Mouse (Mus musculus): ENCODE measurements at regions not wholly inside any gene's neighbourhood (a gene's known extent, or its start where the extent isn't known, plus 50 kb on each side); places are given as distances from the start of the nearest gene placed in this dataset.

DNA sequence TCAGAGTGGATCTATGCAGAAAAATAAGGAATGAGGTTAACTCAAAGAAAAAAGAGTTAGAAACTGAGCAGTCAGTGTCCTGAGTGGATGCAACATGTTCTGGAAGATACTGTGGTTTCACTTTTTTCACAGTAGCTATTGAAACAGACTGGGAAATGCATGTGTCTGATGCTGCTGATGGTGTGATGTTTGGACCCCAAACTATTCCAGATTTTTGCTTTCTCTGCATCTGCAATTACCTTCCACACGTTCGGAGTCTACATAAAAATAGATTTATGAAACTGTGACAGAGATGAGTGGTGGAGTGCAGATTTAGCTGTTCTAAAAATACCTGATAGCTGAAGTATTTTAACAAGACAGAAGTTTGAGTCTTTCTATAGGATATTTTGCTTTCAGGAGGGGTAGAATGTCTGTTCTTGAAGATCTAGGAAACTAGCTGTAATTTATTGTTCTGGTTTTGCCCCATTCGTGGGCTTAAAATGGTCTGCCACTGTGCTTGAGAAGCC lies 545.3 kb downstream of the Stim2 start:
- peak in 1 of 2 experiments; percentile 36 for DNase-seq (ENCODE audit: low spot score in 2 of 2)

DNA sequence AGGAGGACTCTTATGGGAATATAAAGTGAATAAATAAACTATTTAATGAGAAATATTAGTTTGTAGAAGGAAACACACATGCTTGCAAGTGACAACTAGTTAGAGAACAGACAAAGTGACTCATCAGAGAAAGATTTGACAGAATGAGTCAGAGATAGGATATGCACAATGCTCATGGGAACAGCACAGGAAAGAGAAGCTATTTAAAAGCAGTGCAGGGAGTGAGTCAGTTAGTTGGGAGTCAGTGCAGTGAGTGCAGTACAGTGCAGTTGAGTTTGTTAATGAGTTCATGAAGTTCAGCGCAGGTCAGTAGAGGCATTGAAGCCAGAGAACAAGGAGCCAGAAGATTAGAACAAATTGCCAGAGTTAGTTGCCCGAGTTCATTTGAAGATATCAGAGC lies 580.2 kb downstream of the Stim2 start:
- DNase-seq (ENCODE audit: low spot score in 2 of 2) = no peak

DNA sequence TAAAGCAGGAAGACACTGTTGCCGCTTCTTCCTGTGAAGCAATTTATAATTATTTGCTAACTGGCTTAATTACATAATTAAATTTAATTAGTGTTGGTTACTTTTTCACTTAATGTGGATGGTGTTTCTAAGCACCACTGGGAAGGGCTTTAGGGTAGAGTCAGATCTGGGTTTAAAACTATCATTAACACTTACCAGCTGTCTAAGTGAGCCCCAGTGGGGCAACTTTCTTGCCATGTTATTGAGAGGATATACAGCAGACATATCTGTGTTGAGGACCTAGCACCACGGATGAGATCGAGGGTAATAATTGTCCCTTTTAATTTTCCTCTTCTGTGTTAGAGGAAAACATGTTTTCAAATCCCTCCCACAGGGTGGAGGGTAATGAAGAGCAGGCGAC lies 581.2 kb downstream of the Stim2 start:
- DNase-seq (ENCODE audit: low spot score in 2 of 2) = no peak

DNA sequence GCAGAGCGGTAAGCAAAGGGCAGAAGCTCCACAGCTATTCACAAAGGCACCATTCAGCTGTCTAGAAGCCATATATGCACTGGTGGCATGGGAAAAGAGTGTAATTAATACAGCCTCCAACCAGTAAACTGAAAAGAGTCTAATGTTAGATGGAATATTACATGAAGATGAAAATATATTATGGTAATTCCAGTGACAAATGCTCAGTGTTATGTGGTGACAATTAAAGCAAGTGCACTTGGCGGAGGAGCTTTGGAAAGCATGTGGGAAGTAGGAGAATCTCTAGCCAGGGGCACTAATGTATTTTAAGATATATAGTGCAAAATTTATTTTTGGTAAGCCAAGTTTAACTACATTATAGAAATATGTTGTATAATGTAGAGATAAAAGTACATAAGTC lies 583.9 kb downstream of the Stim2 start:
- DNase-seq (ENCODE audit: low spot score in 2 of 2) = peak in 1 of 2 experiments; percentile 34

DNA sequence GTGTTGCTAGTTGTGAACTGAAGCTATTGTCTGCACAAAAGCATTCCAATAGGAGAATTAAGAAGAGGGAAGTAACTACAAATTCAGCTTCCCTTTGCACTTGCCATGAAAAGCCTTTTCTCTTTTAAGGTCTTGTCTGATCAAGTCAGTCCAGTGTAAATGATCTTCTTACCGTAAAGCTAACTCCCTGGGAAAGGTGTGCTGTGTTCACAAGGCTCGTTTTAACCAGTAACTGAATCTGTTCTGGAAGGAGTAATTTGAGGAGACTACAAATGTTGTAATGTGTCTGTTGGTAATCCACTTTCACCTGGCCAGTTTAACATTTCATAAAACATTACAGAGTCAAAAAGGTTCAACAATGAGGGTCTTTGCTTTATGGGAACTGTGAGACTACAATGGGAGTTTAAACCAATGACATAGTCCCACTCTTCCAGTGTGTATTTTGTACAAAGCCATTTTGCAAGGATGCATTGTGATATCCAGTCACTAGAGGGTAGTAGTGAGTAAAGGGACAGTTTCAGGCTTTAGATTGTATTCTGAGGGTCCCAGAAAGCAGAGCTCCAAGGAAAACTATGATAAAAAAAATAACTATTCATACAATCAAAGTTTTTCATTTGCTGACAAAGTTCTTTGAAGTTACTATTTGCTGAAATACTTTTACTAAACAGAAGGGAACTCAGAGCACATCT lies 590.2 kb downstream of the Stim2 start:
- DNase-seq (ENCODE audit: low spot score in 2 of 2) = no peak

DNA sequence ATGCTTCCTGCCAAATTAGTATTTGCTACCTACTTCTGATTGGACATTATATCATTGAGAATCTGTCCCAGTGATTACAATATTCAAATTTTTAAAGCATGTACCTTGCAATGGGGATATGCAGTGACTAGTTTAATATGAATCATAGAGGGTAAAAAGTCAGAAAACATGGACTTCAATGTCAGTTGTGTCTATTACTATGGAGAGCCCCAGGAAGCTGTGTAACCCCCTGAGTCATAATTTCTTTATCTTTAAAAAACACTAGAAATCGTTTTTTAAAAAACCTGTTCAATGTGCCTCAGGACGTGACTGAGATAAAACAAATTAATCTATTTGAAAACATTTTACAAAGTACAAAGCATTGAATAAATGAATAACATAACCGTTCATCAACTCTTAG lies 612.7 kb downstream of the Stim2 start:
- no peak for DNase-seq (ENCODE audit: low spot score in 2 of 2)

DNA sequence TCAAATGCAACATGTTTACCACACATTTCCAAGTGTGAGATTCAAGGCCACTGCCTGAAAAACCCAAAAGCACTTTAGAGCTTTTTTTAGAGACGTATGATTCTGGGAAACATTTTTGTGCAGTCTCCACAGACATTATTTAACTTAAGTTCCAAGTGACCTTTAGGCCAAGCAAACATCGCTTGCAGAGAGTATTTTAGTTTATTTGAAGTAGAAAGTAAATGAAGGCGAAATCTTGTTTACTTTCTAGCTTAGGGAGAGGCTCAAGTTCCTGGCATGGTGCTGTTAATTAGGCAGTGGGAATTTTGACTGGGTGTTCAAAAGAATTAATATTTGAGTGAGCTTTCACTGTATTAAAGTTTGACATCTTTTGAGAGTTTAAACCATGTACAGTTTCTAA lies 624.4 kb downstream of the Stim2 start:
- no peak for DNase-seq (ENCODE audit: low spot score in 2 of 2)

DNA sequence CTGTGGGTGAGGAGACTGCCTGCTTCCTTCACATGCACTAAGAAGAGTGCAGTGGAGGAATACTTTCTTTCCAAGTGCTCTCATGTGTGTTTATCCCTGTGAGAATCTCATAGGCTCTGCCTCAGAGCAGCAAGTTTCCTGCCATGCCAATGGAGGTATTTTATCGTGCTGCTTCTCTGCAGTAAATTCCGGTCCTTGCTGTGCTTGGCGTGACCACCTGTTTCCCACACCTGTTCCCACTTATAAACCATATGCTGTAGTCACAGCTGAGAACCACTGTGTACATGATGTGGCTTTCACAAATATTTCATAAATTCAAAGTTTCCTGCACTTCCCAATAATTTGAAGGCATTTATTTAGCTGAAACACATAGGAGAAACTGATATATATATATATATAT lies 634.0 kb downstream of the Stim2 start:
- peak in 1 of 2 experiments; percentile 4 for DNase-seq (ENCODE audit: low spot score in 2 of 2)

All from frontal cortex, postnatal 36 days (tissue).